Mouse (Mus musculus) hindbrain, embryonic 14.5 days (tissue): ENCODE data around the gene Dcst1. TPM values are rescaled to one million over a fixed set of nuclear protein-coding genes. Genes with fewer than 3 reads are reported as not detected.

Source experiments
- ATAC-seq: fragments of 200-750 bp; cut with Nextera tagmentation; 2 replicates; pipeline ENCODE4 v1.8.0; 2017; ENCODE audit warnings: moderate number of reproducible peaks, mild to moderate bottlenecking, moderate TSS enrichment, moderate library complexity; ENCODE audit not compliant: low FRiP score
- DNase-seq: peaks from one replicate; pipeline ENCODE4 v3.0.0-alpha.2; 2015; ENCODE audit warnings: low spot score
- H3K27ac ChIP-seq: fragments of 300-500 bp; sonication (generic); 2 replicates; pipeline ENCODE4 v1.5.1; 2014; ENCODE audit warnings: mild to moderate bottlenecking, moderate library complexity
- H3K27me3 ChIP-seq: fragments of 300-500 bp; sonication (generic); 2 replicates; pipeline ENCODE4 v1.6.1; 2014; ENCODE audit warnings: mild to moderate bottlenecking, low read length, mixed read lengths; ENCODE audit not compliant: control insufficient read depth, insufficient read depth
- H3K36me3 ChIP-seq: fragments of 300-500 bp; sonication (generic); replicated peaks from 2 replicates; pipeline ENCODE4 v1.6.1; 2014; ENCODE audit not compliant: control insufficient read depth, insufficient read depth
- H3K4me1 ChIP-seq: fragments of 300-500 bp; sonication (generic); replicated peaks from 2 replicates; pipeline ENCODE4 v1.6.1; 2014; ENCODE audit warnings: antibody characterized with exemption, low read length, mixed read lengths; ENCODE audit not compliant: control insufficient read depth, insufficient read depth
- H3K4me2 ChIP-seq: fragments of 300-500 bp; sonication (generic); replicated peaks from 2 replicates; pipeline ENCODE4 v1.6.1; 2014; ENCODE audit warnings: mild to moderate bottlenecking, moderate library complexity
- H3K4me3 ChIP-seq: fragments of 300-500 bp; sonication (generic); replicated peaks from 2 replicates; pipeline ENCODE4 v1.5.1; 2014; ENCODE audit warnings: mild to moderate bottlenecking, low read length
- H3K9ac ChIP-seq: fragments of 300-500 bp; sonication (generic); 2 replicates; pipeline ENCODE4 v1.6.1; 2014
- H3K9me3 ChIP-seq: fragments of 300-500 bp; sonication (generic); 2 replicates; pipeline ENCODE4 v1.6.1; 2016; ENCODE audit warnings: low read length; ENCODE audit not compliant: control insufficient read depth
- WGBS: fragments of 180-500 bp; shearing (Covaris S2); extraction: QIAGEN DNeasy Blood & Tissue Kit; methylation state at CpG from one replicate; pipeline ENCODE4 v1.1.7; 2014; 5-methylcytosine and 5-hydroxymethylcytosine counted together
- polyA plus RNA-seq: library from polyadenylated mRNA; unstranded; fragments of >200 nt; fragmentation: Nextera tagmentation; extraction: Ambion mirVana; gene quantifications from 2 replicates; pipeline ENCODE4 v1.2.1, GENCODE M21; 2014

Gene Dcst1
- polyA plus RNA-seq, 1 experiment from 2014 or later = 0.43 TPM

- no peaks in the 10 kb centered on the region for H3K9me3 ChIP-seq
- DNase-seq (peak; percentile 91), ATAC-seq (peak; percentile 26)
- H3K27me3 ChIP-seq = no peaks in the 10 kb centered on the region
- H3K4me2 ChIP-seq = peak overlapping the region; percentile 59
- peak overlapping the region; percentile 29 for H3K4me3 ChIP-seq
- peaks cover 35% of the 10 kb centered on the region for H3K4me1 ChIP-seq
- 0 out of 2 replicates have a peak, but pooled peaks cover 13% of the 10 kb centered on the region for H3K36me3 ChIP-seq
- 1% methylated on average over 11 of the region's 11 CpGs for WGBS
- H3K27ac ChIP-seq = no peak overlapping the region
- peak overlapping the region; percentile 50 for H3K9ac ChIP-seq
Observed at GRCm38 (mm10) chr3:89340465-89340864, 24.6 kb downstream of the Dcst1 start.

DNA sequence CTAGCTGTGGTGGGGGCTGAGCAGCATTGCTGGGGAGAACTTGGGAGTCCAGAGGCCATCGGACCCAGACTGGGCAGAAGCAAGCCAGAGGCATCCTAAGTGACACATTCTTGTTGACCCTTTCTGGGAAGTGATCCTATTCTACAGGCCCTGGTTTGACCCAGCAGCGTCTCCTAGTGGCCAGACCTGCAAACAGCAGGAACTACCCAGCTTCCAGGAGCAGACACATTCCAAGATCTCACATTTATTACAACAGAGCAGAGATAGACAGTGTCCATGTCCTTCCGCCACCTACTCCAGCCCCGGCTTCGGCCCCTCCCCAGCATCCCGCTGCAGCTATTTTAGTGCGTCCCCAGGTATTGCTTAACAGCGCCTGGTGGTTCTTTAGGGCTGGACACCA is 25.6 kb downstream of the Dcst1 start:
- Histone ChIP-seq H3K4me1 (peaks cover 35% of the 10 kb centered on the region), H3K9me3 (no peaks in the 10 kb centered on the region), H3K4me3 (no peak overlapping the region), H3K27ac (no peak overlapping the region), H3K27me3 (no peaks in the 10 kb centered on the region), H3K36me3 (0 out of 2 replicates have a peak, but pooled peaks cover 13% of the 10 kb centered on the region), H3K4me2 (peak overlapping the region; percentile 59; the same call in 1 of the 2 replicates), H3K9ac (no peak overlapping the region)
- WGBS = 23% methylated on average over 8 of the region's 8 CpGs
- DNase-seq = peak; percentile 65
- no peak for ATAC-seq

DNA sequence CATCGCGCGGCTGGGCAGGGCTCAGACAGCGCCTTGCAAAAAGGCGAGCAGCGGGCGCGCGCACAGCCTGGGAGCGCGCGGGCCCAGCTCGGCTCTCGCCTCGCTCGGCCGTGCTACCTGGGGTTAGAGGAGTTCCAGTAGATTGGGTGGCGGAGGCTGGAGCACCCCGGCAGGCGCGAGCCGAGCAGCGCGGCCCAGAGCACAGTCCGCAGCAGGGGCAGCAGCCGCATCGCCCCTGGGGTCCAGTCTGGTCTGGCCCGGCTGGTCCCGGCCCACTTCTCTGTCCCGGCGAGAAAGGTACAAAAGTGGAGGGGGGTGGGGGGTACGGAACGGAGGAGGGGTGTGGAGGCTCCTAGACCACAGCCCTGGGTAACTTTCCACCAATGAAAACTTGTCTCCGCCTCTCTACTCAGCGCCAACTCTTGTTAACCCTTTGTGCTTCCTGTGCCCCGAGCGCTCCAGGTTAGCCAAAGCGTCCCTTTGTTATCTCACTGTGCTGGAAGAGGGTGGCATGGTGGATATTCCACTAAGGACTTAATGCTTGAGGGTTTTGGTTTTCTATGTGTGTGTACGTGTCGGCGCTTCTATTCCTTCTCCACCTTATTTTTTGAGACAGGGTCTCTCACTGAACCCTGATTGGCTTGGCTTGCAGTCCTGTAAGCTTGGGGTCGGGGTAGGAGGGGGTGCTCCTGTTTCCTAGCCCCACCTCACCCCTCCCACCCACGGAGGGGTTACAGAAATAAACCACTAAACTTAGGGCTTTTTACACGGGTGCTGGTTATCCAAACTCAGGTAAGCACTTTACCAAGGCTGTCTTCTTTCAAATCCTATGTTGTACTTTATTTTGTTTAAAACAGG is 27.1 kb downstream of the Dcst1 start, which contains the start of gene Efna4:
TSS of gene Efna4 (minus strand) at position 308 of the 858 bp plus-strand sequence.
- Histone ChIP-seq H3K4me1 (peaks cover 38% of the 10 kb centered on the region), H3K27ac (peak within 1 kb of the TSS; percentile 70), H3K36me3 (0 out of 2 replicates have a peak, but pooled peaks cover 1% of the 10 kb centered on the region), H3K9ac (peak within 1 kb of the TSS; percentile 84), H3K9me3 (no peaks in the 10 kb centered on the region), H3K4me3 (peak within 1 kb of the TSS; percentile 83), H3K4me2 (peak within 1 kb of the TSS; percentile 88), H3K27me3 (no peaks in the 10 kb centered on the region)
- WGBS = under 1% methylated on average over 41 of the region's 44 CpGs
- DNase-seq (peak; percentile 75), ATAC-seq (peak; percentile 75)

- Histone ChIP-seq H3K27me3 (no peaks in the 10 kb centered on the region), H3K27ac (peak overlapping the region; percentile 70), H3K4me2 (peak overlapping the region; percentile 88), H3K9ac (peak overlapping the region; percentile 84), H3K4me1 (peaks cover 46% of the 10 kb centered on the region), H3K9me3 (no peaks in the 10 kb centered on the region), H3K4me3 (peak overlapping the region; percentile 83), H3K36me3 (no peaks in the 10 kb centered on the region)
- ATAC-seq (no peak), DNase-seq (no peak)
- WGBS = 2% methylated on average over 17 of the region's 21 CpGs
Observed at GRCm38 (mm10) chr3:89337062-89337720, 27.9 kb downstream of the Dcst1 start.

- H3K4me1 ChIP-seq = peaks cover 51% of the 10 kb centered on the region
- H3K4me2 ChIP-seq = peak overlapping the region; percentile 88
- H3K9ac ChIP-seq = peak overlapping the region; percentile 84
- no peaks in the 10 kb centered on the region for H3K36me3 ChIP-seq
- no peak overlapping the region for H3K27ac ChIP-seq
- H3K27me3 ChIP-seq = no peaks in the 10 kb centered on the region
- H3K4me3 ChIP-seq = peak overlapping the region; percentile 83
- DNase-seq (no peak), ATAC-seq (no peak)
- no peaks in the 10 kb centered on the region for H3K9me3 ChIP-seq
- 8% methylated on average over 6 of the region's 6 CpGs for WGBS
Observed at GRCm38 (mm10) chr3:89336529-89336928, 28.5 kb downstream of the Dcst1 start.

DNA sequence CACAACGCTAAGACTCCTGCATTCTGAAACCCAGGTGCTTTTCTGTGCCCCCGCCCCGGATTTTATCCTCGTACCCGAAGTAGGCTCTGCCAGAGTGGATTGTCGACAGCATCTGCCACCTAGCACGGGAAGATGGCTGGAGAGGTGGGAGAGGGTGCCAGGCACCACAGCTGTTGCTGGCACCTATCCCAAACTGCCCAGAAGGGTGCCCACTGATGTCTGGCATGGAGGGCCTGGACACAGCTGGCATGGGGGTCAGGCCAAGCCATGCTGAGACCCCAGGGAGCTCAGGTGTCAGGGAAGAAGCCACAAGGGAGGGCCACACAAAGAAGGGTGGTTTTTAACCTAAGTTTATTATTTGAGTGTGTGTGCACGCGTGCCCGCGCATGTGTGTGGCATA is 32.0 kb downstream of the Dcst1 start:
- H3K27me3 ChIP-seq = no peaks in the 10 kb centered on the region
- no peaks in the 10 kb centered on the region for H3K9me3 ChIP-seq
- no peak overlapping the region for H3K4me3 ChIP-seq
- ATAC-seq = no peak
- H3K9ac ChIP-seq = 0 out of 2 replicates have a peak overlapping the region, but pooled peaks have one; percentile 4
- H3K36me3 ChIP-seq = no peaks in the 10 kb centered on the region
- H3K4me2 ChIP-seq = peak overlapping the region; percentile 4
- H3K27ac ChIP-seq = peak overlapping the region; percentile 55
- peaks cover 39% of the 10 kb centered on the region for H3K4me1 ChIP-seq
- no peak for DNase-seq
- WGBS = 60% methylated on average over 11 of the region's 11 CpGs

GRCm38 (mm10) chr3:89332476-89332875 is 32.6 kb downstream of the Dcst1 start:
- Histone ChIP-seq H3K4me3 (no peak overlapping the region), H3K27me3 (no peaks in the 10 kb centered on the region), H3K27ac (peak overlapping the region; percentile 55), H3K9me3 (no peaks in the 10 kb centered on the region), H3K9ac (0 out of 2 replicates have a peak overlapping the region, but pooled peaks have one; percentile 4), H3K36me3 (no peaks in the 10 kb centered on the region), H3K4me2 (peak overlapping the region; percentile 4), H3K4me1 (peaks cover 43% of the 10 kb centered on the region)
- WGBS = 29% methylated on average over 12 of the region's 12 CpGs
- peak; percentile 34; the same call in 1 of the 2 replicates for ATAC-seq
- DNase-seq = no peak

- Histone ChIP-seq H3K4me3 (no peak overlapping the region), H3K4me2 (no peak overlapping the region), H3K4me1 (peaks cover 46% of the 10 kb centered on the region), H3K36me3 (no peaks in the 10 kb centered on the region), H3K27me3 (no peaks in the 10 kb centered on the region), H3K9ac (0 out of 2 replicates have a peak overlapping the region, but pooled peaks have one; percentile 4), H3K9me3 (no peaks in the 10 kb centered on the region), H3K27ac (0 out of 2 replicates have a peak overlapping the region, but pooled peaks have one; percentile 55)
- 34% methylated on average over 10 of the region's 10 CpGs for WGBS
- ATAC-seq = no peak
- no peak for DNase-seq
Observed at GRCm38 (mm10) chr3:89332013-89332412, 33.0 kb downstream of the Dcst1 start.

- Histone ChIP-seq H3K36me3 (no peaks in the 10 kb centered on the region), H3K4me2 (0 out of 2 replicates have a peak overlapping the region, but pooled peaks have one; percentile 4), H3K27me3 (no peaks in the 10 kb centered on the region), H3K9me3 (no peaks in the 10 kb centered on the region), H3K4me1 (peaks cover 43% of the 10 kb centered on the region), H3K9ac (no peak overlapping the region), H3K27ac (no peak overlapping the region), H3K4me3 (no peak overlapping the region)
- DNase-seq (no peak), ATAC-seq (no peak)
- WGBS = 77% methylated on average over 13 of the region's 13 CpGs
Observed at GRCm38 (mm10) chr3:89331561-89331960, 33.5 kb downstream of the Dcst1 start.
